Mouse (Mus musculus): ENCODE data around the gene Cish. TPM values are rescaled to one million over a fixed set of nuclear protein-coding genes. Genes with fewer than 3 reads are reported as not detected.

Cish gene
- total and polyA plus RNA-seq, 3 experiments: 10.0 to 24.5 TPM; not detected in 1

GRCm38 (mm10) chr9:107335909-107336308 lies 40.1 kb downstream of the Cish start:
- peaks cover 0 to 19% of the 10 kb centered on the region in 2 experiments; a peak in 2 of 4 replicates for H3K4me1 ChIP-seq (ENCODE audit: control insufficient read depth in 1 of 2, insufficient read depth in 2 of 2, low read length in 2 of 2)
- TF ChIP-seq SIN3A (IDR thresholded peaks at IDR 0.05; ENCODE audit: low read length): peak; percentile 71
- TF ChIP-seq RCOR1 (IDR thresholded peaks at IDR 0.05; ENCODE audit: low read depth, low read length): 0 out of 2 replicates have a peak, but pooled peaks have one; percentile 25
- peak; percentile 98 for TF ChIP-seq RAD21 (IDR thresholded peaks at IDR 0.05; ENCODE audit: low read depth, low read length)
- peak; percentile 95 to 99 (median 98) for TF ChIP-seq CTCF (IDR thresholded peaks at IDR 0.05 in 2 of 3, conservative IDR thresholded peaks at IDR 0.05 in 1 of 3; ENCODE audit: control insufficient read depth in 1 of 3, insufficient read depth in 1 of 3, low read depth in 2 of 3, low read length in 3 of 3, poor library complexity in 1 of 3, severe bottlenecking in 1 of 3)
- TF ChIP-seq EP300 (IDR thresholded peaks at IDR 0.05; ENCODE audit: low read depth in 1 of 2, low read length in 2 of 2): no peak
- peak; percentile 98 for TF ChIP-seq SMC3 (IDR thresholded peaks at IDR 0.05; ENCODE audit: low read depth, low read length)
- TF ChIP-seq ZC3H11A (IDR thresholded peaks at IDR 0.05; ENCODE audit: low read depth, low read length): peak; percentile 98
- peak; percentile 33; the same call in 1 of the 2 replicates for TF ChIP-seq HCFC1 (IDR thresholded peaks at IDR 0.05; ENCODE audit: low read depth, low read length)
- TF ChIP-seq MXI1 (IDR thresholded peaks at IDR 0.05; ENCODE audit: low read depth, low read length): no peak
- H3K27me3 ChIP-seq (ENCODE audit: control insufficient read depth in 1 of 2, insufficient read depth in 2 of 2, low read length in 2 of 2): no peaks in the 10 kb centered on the region
- no peak overlapping the region for H3K4me3 ChIP-seq (ENCODE audit: control insufficient read depth in 1 of 2, insufficient read depth in 1 of 2, low read depth in 2 of 2, low read length in 2 of 2)
- no peak overlapping the region for H3K9ac ChIP-seq (ENCODE audit: control insufficient read depth, low read depth, low read length, poor library complexity, severe bottlenecking)
- H3K27ac ChIP-seq (ENCODE audit: control insufficient read depth, low read depth, low read length): no peak overlapping the region
- H3K36me3 ChIP-seq (ENCODE audit: control insufficient read depth in 1 of 2, insufficient read depth in 2 of 2, low read length in 2 of 2): peaks cover 0 to 11% of the 10 kb centered on the region in 2 experiments; a peak in 2 of 4 replicates
- peaks cover 4% of the 10 kb centered on the region; the same call in 1 of the 2 replicates for H3K79me2 ChIP-seq (ENCODE audit: control insufficient read depth, insufficient read depth, low read length, poor library complexity)
- DNase-seq (ENCODE audit: low read depth, low spot score): peak; percentile 84
- no peaks in the 10 kb centered on the region for H3K9me3 ChIP-seq (replicated peaks; ENCODE audit: insufficient read depth, low read length)

GRCm38 (mm10) chr9:107336386-107336785 lies 40.6 kb downstream of the Cish start:
- Histone ChIP-seq H3K4me1 (ENCODE audit: control insufficient read depth in 1 of 2, insufficient read depth in 2 of 2, low read length in 2 of 2) (peaks cover 0 to 23% of the 10 kb centered on the region in 2 experiments; a peak in 2 of 4 replicates), H3K36me3 (ENCODE audit: control insufficient read depth in 1 of 2, insufficient read depth in 2 of 2, low read length in 2 of 2) (peaks cover 0 to 13% of the 10 kb centered on the region in 2 experiments; a peak in 2 of 4 replicates), H3K9me3 (replicated peaks; ENCODE audit: insufficient read depth, low read length) (no peaks in the 10 kb centered on the region), H3K79me2 (ENCODE audit: control insufficient read depth, insufficient read depth, low read length, poor library complexity) (peaks cover 4% of the 10 kb centered on the region; the same call in 1 of the 2 replicates), H3K9ac (ENCODE audit: control insufficient read depth, low read depth, low read length, poor library complexity, severe bottlenecking) (no peak overlapping the region), H3K4me3 (ENCODE audit: control insufficient read depth in 1 of 2, insufficient read depth in 1 of 2, low read depth in 2 of 2, low read length in 2 of 2) (no peak overlapping the region), H3K27ac (ENCODE audit: control insufficient read depth, low read depth, low read length) (no peak overlapping the region), H3K27me3 (ENCODE audit: control insufficient read depth in 1 of 2, insufficient read depth in 2 of 2, low read length in 2 of 2) (no peaks in the 10 kb centered on the region)
- no peak for TF ChIP-seq JUND (IDR thresholded peaks at IDR 0.05; ENCODE audit: low read depth, low read length)
- no peak for TF ChIP-seq MAZ (IDR thresholded peaks at IDR 0.05; ENCODE audit: low read depth, low read length)
- TF ChIP-seq ZNF384 (IDR thresholded peaks at IDR 0.05; ENCODE audit: low read depth, low read length): no peak
- no peak for TF ChIP-seq TAL1 (IDR thresholded peaks at IDR 0.05; ENCODE audit: low read length)
- no peak for TF ChIP-seq POLR2AphosphoS2 (IDR thresholded peaks at IDR 0.05; ENCODE audit: low read length)
- no peak for TF ChIP-seq MXI1 (IDR thresholded peaks at IDR 0.05; ENCODE audit: low read depth, low read length)
- TF ChIP-seq HCFC1 (IDR thresholded peaks at IDR 0.05; ENCODE audit: low read depth, low read length): no peak
- no peak for TF ChIP-seq MYB (IDR thresholded peaks at IDR 0.05; ENCODE audit: low read depth, low read length)
- TF ChIP-seq UBTF (IDR thresholded peaks at IDR 0.05; ENCODE audit: borderline replicate concordance, insufficient read depth, low read depth, low read length): no peak
- TF ChIP-seq SMC3 (IDR thresholded peaks at IDR 0.05; ENCODE audit: low read depth, low read length): no peak
- no peak for TF ChIP-seq NELFE (IDR thresholded peaks at IDR 0.05; ENCODE audit: low read depth, low read length)
- TF ChIP-seq RAD21 (IDR thresholded peaks at IDR 0.05; ENCODE audit: low read depth, low read length): no peak
- no peak for TF ChIP-seq ZKSCAN1 (IDR thresholded peaks at IDR 0.05; ENCODE audit: low read depth, low read length)
- no peak for TF ChIP-seq E2F4 (IDR thresholded peaks at IDR 0.05; ENCODE audit: borderline replicate concordance, low read depth, low read length)
- no peak for TF ChIP-seq CHD1 (IDR thresholded peaks at IDR 0.05; ENCODE audit: low read depth, low read length)
- DNase-seq (ENCODE audit: low read depth, low spot score): no peak
